Mouse (Mus musculus) liver, postnatal 0 days (tissue): ENCODE measurements around the gene Vps37d.

Experiments
- CTCF ChIP-seq: sonication (generic); IDR thresholded peaks from 2 replicates; pipeline ENCODE4 v1.5.1; 2016; ENCODE audit warnings: antibody characterized with exemption, low read depth
- EP300 ChIP-seq: IDR thresholded peaks from 2 replicates; pipeline ENCODE4 v1.6.1; 2016; ENCODE audit warnings: antibody characterized with exemption, low read depth, mild to moderate bottlenecking

GRCm38 (mm10) chr5:135024665-135025224 lies 53.3 kb downstream of the Vps37d start:
- TF ChIP-seq CTCF (no peak), EP300 (no peak)
